Mouse (Mus musculus) intestine, postnatal 0 days (tissue): ENCODE measurements around the gene Btnl1. TPM values are rescaled to one million over a fixed set of nuclear protein-coding genes. Genes with fewer than 3 reads are reported as not detected.

Experiments
- ATAC-seq: fragments of 200-750 bp; cut with Nextera tagmentation; 2 replicates; pipeline ENCODE4 v1.8.0; 2017; ENCODE audit warnings: mild to moderate bottlenecking, moderate TSS enrichment, moderate library complexity
- H3K27ac ChIP-seq: fragments of 300-500 bp; sonication (generic); 2 replicates; pipeline ENCODE4 v1.5.1; 2014; ENCODE audit warnings: mild to moderate bottlenecking, low read depth, low read length, moderate library complexity
- H3K27me3 ChIP-seq: fragments of 300-500 bp; sonication (generic); replicated peaks from 2 replicates; pipeline ENCODE4 v1.6.1; 2014; ENCODE audit warnings: low read length, mixed read lengths; ENCODE audit not compliant: control insufficient read depth, insufficient read depth
- H3K36me3 ChIP-seq: fragments of 300-500 bp; sonication (generic); 2 replicates; pipeline ENCODE4 v1.6.1; 2014; ENCODE audit warnings: mild to moderate bottlenecking, moderate library complexity; ENCODE audit not compliant: control insufficient read depth, insufficient read depth
- H3K4me1 ChIP-seq: fragments of 300-500 bp; sonication (generic); replicated peaks from 2 replicates; pipeline ENCODE4 v1.6.1; 2014; ENCODE audit warnings: antibody characterized with exemption, low read length, mixed read lengths; ENCODE audit not compliant: control insufficient read depth, insufficient read depth
- H3K4me2 ChIP-seq: fragments of 300-500 bp; sonication (generic); replicated peaks from 2 replicates; pipeline ENCODE4 v1.6.1; 2014; ENCODE audit warnings: low read depth, mild to moderate bottlenecking, moderate library complexity
- H3K4me3 ChIP-seq: fragments of 300-500 bp; sonication (generic); 2 replicates; pipeline ENCODE4 v1.5.1; 2014; ENCODE audit warnings: low read depth, low read length
- H3K9ac ChIP-seq: fragments of 300-500 bp; sonication (generic); 2 replicates; pipeline ENCODE4 v1.6.1; 2014; ENCODE audit warnings: mild to moderate bottlenecking, low read depth, low read length
- H3K9me3 ChIP-seq: fragments of 300-500 bp; sonication (generic); 2 replicates; pipeline ENCODE4 v1.6.1; 2016; ENCODE audit warnings: mixed run types; ENCODE audit not compliant: control insufficient read depth
- CTCF ChIP-seq: sonication (generic); IDR thresholded peaks from 2 replicates; pipeline ENCODE4 v1.5.1; 2016; ENCODE audit warnings: low read depth, mild to moderate bottlenecking, control low read depth, antibody characterized with exemption, moderate library complexity
- WGBS: fragments of 180-500 bp; shearing (Covaris S2); extraction: QIAGEN DNeasy Blood & Tissue Kit; methylation state at CpG from one replicate; pipeline ENCODE4 v1.1.7; 2014; 5-methylcytosine and 5-hydroxymethylcytosine counted together
- polyA plus RNA-seq: library from polyadenylated mRNA; unstranded; fragments of >200 nt; fragmentation: Nextera tagmentation; extraction: Ambion mirVana; gene quantifications from 2 replicates; pipeline ENCODE4 v1.2.1, GENCODE M21; 2015

Btnl1 gene
- polyA plus RNA-seq, 1 experiment from 2014 or later: 114 TPM

GRCm38 (mm10) chr17:34420014-34420413 is 43.1 kb downstream of the Btnl1 start:
- no peak overlapping the region for H3K4me3 ChIP-seq
- H3K9me3 ChIP-seq: no peaks in the 10 kb centered on the region
- H3K27me3 ChIP-seq: no peaks in the 10 kb centered on the region
- WGBS: 71% methylated on average over 7 of the region's 7 CpGs
- no peak overlapping the region for H3K9ac ChIP-seq
- no peak overlapping the region for H3K4me2 ChIP-seq
- ATAC-seq: no peak
- H3K36me3 ChIP-seq: no peaks in the 10 kb centered on the region
- no peaks in the 10 kb centered on the region for H3K4me1 ChIP-seq
- TF ChIP-seq CTCF: no peak; the same call in 1 of the 2 replicates
- no peak overlapping the region for H3K27ac ChIP-seq

- H3K27ac ChIP-seq: no peak overlapping the region
- no peaks in the 10 kb centered on the region for H3K36me3 ChIP-seq
- H3K9ac ChIP-seq: no peak overlapping the region
- no peaks in the 10 kb centered on the region for H3K27me3 ChIP-seq
- no peak overlapping the region for H3K4me2 ChIP-seq
- H3K9me3 ChIP-seq: no peaks in the 10 kb centered on the region
- no peak for TF ChIP-seq CTCF
- no peak overlapping the region for H3K4me3 ChIP-seq
- no peaks in the 10 kb centered on the region for H3K4me1 ChIP-seq
- no peak for ATAC-seq
These were observed 50.7 kb downstream of the Btnl1 start for GRCm38 (mm10) chr17:34427597-34427996.

Other genes starting within 250 kb of the Btnl1 start
- gene H2-DMb2, start 233.8 kb upstream of the Btnl1 start, polyA plus RNA-seq: 0.97 and 0.98 TPM in 2 replicates
- gene H2-DMb1, start 224.1 kb upstream of the Btnl1 start, polyA plus RNA-seq: 5.1 and 6.4 TPM in 2 replicates
- gene Tap1, start 189.6 kb upstream of the Btnl1 start, polyA plus RNA-seq: 14.1 and 15.0 TPM in 2 replicates
- gene Psmb9, start 189.4 kb upstream of the Btnl1 start, polyA plus RNA-seq: 36.8 and 37.7 TPM in 2 replicates
- gene Psmb8, start 179.4 kb upstream of the Btnl1 start, polyA plus RNA-seq: 82.4 and 86.4 TPM in 2 replicates
- 11.2 and 13.0 TPM in 2 replicates for gene Tap2, start 173.6 kb upstream of the Btnl1 start, polyA plus RNA-seq
- 0.17 and 0.30 TPM in 2 replicates for gene H2-Ob, start 138.2 kb upstream of the Btnl1 start, polyA plus RNA-seq
- 53.8 and 53.9 TPM in 2 replicates for gene H2-Ab1, start 119.4 kb upstream of the Btnl1 start, polyA plus RNA-seq
- 35.8 and 41.2 TPM in 2 replicates for gene H2-Aa, start 89.3 kb upstream of the Btnl1 start, polyA plus RNA-seq
- gene H2-Eb1, start 71.3 kb upstream of the Btnl1 start, polyA plus RNA-seq: 24.1 and 25.1 TPM in 2 replicates
- gene H2-Eb2, start 51.5 kb upstream of the Btnl1 start, polyA plus RNA-seq: not detected in 2 replicates
- gene Btnl2, start 22.3 kb upstream of the Btnl1 start, polyA plus RNA-seq: 43.0 and 43.4 TPM in 2 replicates
- gene BC051142, start 21.7 kb downstream of the Btnl1 start, polyA plus RNA-seq: 1.6 and 1.7 TPM in 2 replicates
- gene Btnl4, start 100.2 kb downstream of the Btnl1 start, polyA plus RNA-seq: 20.2 and 25.1 TPM in 2 replicates
- 85.8 and 97.6 TPM in 2 replicates for gene Btnl6, start 140.2 kb downstream of the Btnl1 start, polyA plus RNA-seq
- gene Notch4, start 187.1 kb downstream of the Btnl1 start, polyA plus RNA-seq: 1.4 and 3.2 TPM in 2 replicates
- 8.6 and 10.6 TPM in 2 replicates for gene Gpsm3, start 212.7 kb downstream of the Btnl1 start, polyA plus RNA-seq
- gene Pbx2, start 214.1 kb downstream of the Btnl1 start, polyA plus RNA-seq: 6.1 and 6.5 TPM in 2 replicates
- 1.3 and 1.5 TPM in 2 replicates for gene Ager, start 220.7 kb downstream of the Btnl1 start, polyA plus RNA-seq
- 123 and 135 TPM in 2 replicates for gene Rnf5, start 226.6 kb downstream of the Btnl1 start, polyA plus RNA-seq
- gene Agpat1, start 227.1 kb downstream of the Btnl1 start, polyA plus RNA-seq: 53.2 and 55.6 TPM in 2 replicates
- 2.5 and 2.7 TPM in 2 replicates for gene Egfl8, start 238.8 kb downstream of the Btnl1 start, polyA plus RNA-seq